Mouse (Mus musculus): ENCODE results near the gene Crk. TPM values are rescaled to one million over a fixed set of nuclear protein-coding genes. Genes with fewer than 3 reads are reported as not detected.
"Not testable (repeated sequence)": the region's sequence is repeated elsewhere in the genome, so short reads cannot be mapped to it uniquely, and the experiment has no call there.

Crk gene
- total RNA-seq, 1 experiment from 2014 or later = 50.9 TPM

GRCm38 (mm10) chr11:75716661-75717325 lies 37.7 kb downstream of the Crk start:
- ATAC-seq (replicated peaks in 1 of 2; ENCODE audit: insufficient read depth in 1 of 2, low FRiP score in 2 of 2, low TSS enrichment in 1 of 2, low read depth in 1 of 2, poor library complexity in 2 of 2, severe bottlenecking in 2 of 2) = no peak

GRCm38 (mm10) chr11:75722339-75722738 lies 43.3 kb downstream of the Crk start:
- no peak for ATAC-seq (replicated peaks in 1 of 2; ENCODE audit: insufficient read depth in 1 of 2, low FRiP score in 2 of 2, low TSS enrichment in 1 of 2, low read depth in 1 of 2, poor library complexity in 2 of 2, severe bottlenecking in 2 of 2)

GRCm38 (mm10) chr11:75727168-75727567 lies 48.1 kb downstream of the Crk start:
- no peak for ATAC-seq (replicated peaks in 1 of 2; ENCODE audit: insufficient read depth in 1 of 2, low FRiP score in 2 of 2, low TSS enrichment in 1 of 2, low read depth in 1 of 2, poor library complexity in 2 of 2, severe bottlenecking in 2 of 2)

- not testable (repeated sequence) for ATAC-seq (replicated peaks in 1 of 2; ENCODE audit: insufficient read depth in 1 of 2, low FRiP score in 2 of 2, low TSS enrichment in 1 of 2, low read depth in 1 of 2, poor library complexity in 2 of 2, severe bottlenecking in 2 of 2)
Measured at GRCm38 (mm10) chr11:75727659-75728058, 48.6 kb downstream of the Crk start.

GRCm38 (mm10) chr11:75732434-75733226 lies 53.6 kb downstream of the Crk start, which contains the start of gene Ywhae:
Gene Ywhae, plus strand, starts transcription at chr11:75732869.
- peak; percentile 76 to 91 for ATAC-seq (replicated peaks in 1 of 2; ENCODE audit: insufficient read depth in 1 of 2, low FRiP score in 2 of 2, low TSS enrichment in 1 of 2, low read depth in 1 of 2, poor library complexity in 2 of 2, severe bottlenecking in 2 of 2)

- peak; percentile 13 to 19; a peak in 2 of 4 replicates for ATAC-seq (replicated peaks in 1 of 2; ENCODE audit: insufficient read depth in 1 of 2, low FRiP score in 2 of 2, low TSS enrichment in 1 of 2, low read depth in 1 of 2, poor library complexity in 2 of 2, severe bottlenecking in 2 of 2)
Measured at GRCm38 (mm10) chr11:75733227-75733940, 54.3 kb downstream of the Crk start.

GRCm38 (mm10) chr11:75735462-75736252 lies 56.6 kb downstream of the Crk start:
- no peak for ATAC-seq (replicated peaks in 1 of 2; ENCODE audit: insufficient read depth in 1 of 2, low FRiP score in 2 of 2, low TSS enrichment in 1 of 2, low read depth in 1 of 2, poor library complexity in 2 of 2, severe bottlenecking in 2 of 2)

GRCm38 (mm10) chr11:75736978-75737377 lies 57.9 kb downstream of the Crk start:
- ATAC-seq (replicated peaks in 1 of 2; ENCODE audit: insufficient read depth in 1 of 2, low FRiP score in 2 of 2, low TSS enrichment in 1 of 2, low read depth in 1 of 2, poor library complexity in 2 of 2, severe bottlenecking in 2 of 2) = no peak

GRCm38 (mm10) chr11:75737806-75738476 lies 58.9 kb downstream of the Crk start:
- ATAC-seq (replicated peaks in 1 of 2; ENCODE audit: insufficient read depth in 1 of 2, low FRiP score in 2 of 2, low TSS enrichment in 1 of 2, low read depth in 1 of 2, poor library complexity in 2 of 2, severe bottlenecking in 2 of 2) = no peak

GRCm38 (mm10) chr11:75738477-75738821 lies 59.4 kb downstream of the Crk start:
- ATAC-seq (replicated peaks in 1 of 2; ENCODE audit: insufficient read depth in 1 of 2, low FRiP score in 2 of 2, low TSS enrichment in 1 of 2, low read depth in 1 of 2, poor library complexity in 2 of 2, severe bottlenecking in 2 of 2) = no peak

- no peak for ATAC-seq (replicated peaks in 1 of 2; ENCODE audit: insufficient read depth in 1 of 2, low FRiP score in 2 of 2, low TSS enrichment in 1 of 2, low read depth in 1 of 2, poor library complexity in 2 of 2, severe bottlenecking in 2 of 2)
Measured at GRCm38 (mm10) chr11:75740204-75740603, 61.1 kb downstream of the Crk start.

- no peak for ATAC-seq (replicated peaks in 1 of 2; ENCODE audit: insufficient read depth in 1 of 2, low FRiP score in 2 of 2, low TSS enrichment in 1 of 2, low read depth in 1 of 2, poor library complexity in 2 of 2, severe bottlenecking in 2 of 2)
Measured at GRCm38 (mm10) chr11:75741615-75742014, 62.6 kb downstream of the Crk start.

- no peak for ATAC-seq (replicated peaks in 1 of 2; ENCODE audit: insufficient read depth in 1 of 2, low FRiP score in 2 of 2, low TSS enrichment in 1 of 2, low read depth in 1 of 2, poor library complexity in 2 of 2, severe bottlenecking in 2 of 2)
Measured at GRCm38 (mm10) chr11:75744761-75745160, 65.7 kb downstream of the Crk start.

- ATAC-seq (replicated peaks in 1 of 2; ENCODE audit: insufficient read depth in 1 of 2, low FRiP score in 2 of 2, low TSS enrichment in 1 of 2, low read depth in 1 of 2, poor library complexity in 2 of 2, severe bottlenecking in 2 of 2) = no peak
Measured at GRCm38 (mm10) chr11:75750537-75750936, 71.5 kb downstream of the Crk start.

- ATAC-seq (replicated peaks in 1 of 2; ENCODE audit: insufficient read depth in 1 of 2, low FRiP score in 2 of 2, low TSS enrichment in 1 of 2, low read depth in 1 of 2, poor library complexity in 2 of 2, severe bottlenecking in 2 of 2) = no peak
Measured at GRCm38 (mm10) chr11:75751082-75751481, 72.0 kb downstream of the Crk start.
